Mouse (Mus musculus) kidney, adult 10 weeks (tissue): ENCODE measurements around the gene Bahd1. TPM values are rescaled to one million over a fixed set of nuclear protein-coding genes. Genes with fewer than 3 reads are reported as not detected.

Experiments
- polyA plus RNA-seq: library from polyadenylated mRNA; stranded (reverse); fragments of 350-450 nt; fragmentation: Illumina TruSeq; extraction: RNeasy Lipid Tissue Mini Kit (QIAGEN cat#74804); gene quantifications from one replicate; pipeline ENCODE4 v1.2.3, GENCODE M21; 2014; ENCODE audit warnings: low read depth, low replicate concordance

Gene Bahd1
- 3.3 TPM for polyA plus RNA-seq

GRCm38 (mm10) chr2:118899981-118900825 lies at the start of gene Bahd1:
Gene Bahd1, plus strand, starts transcription at chr2:118900377.

GRCm38 (mm10) chr2:118861454-118862339 lies 38.5 kb upstream of the Bahd1 start, which contains the start of gene Ivd:
Gene Ivd, plus strand, starts transcription at chr2:118861954.

GRCm38 (mm10) chr2:118926361-118926997 lies 26.3 kb downstream of the Bahd1 start, which contains the start of gene Chst14:
Gene Chst14, plus strand, starts transcription at chr2:118926496.

Other genes starting within 250 kb of the Bahd1 start
- gene Pak6, start 237.1 kb upstream of the Bahd1 start, polyA plus RNA-seq, result 3.0 TPM
- not detected for gene Ankrd63, start 196.4 kb upstream of the Bahd1 start, polyA plus RNA-seq
- gene Plcb2, start 171.9 kb upstream of the Bahd1 start, polyA plus RNA-seq, result 0.44 TPM
- 18.8 TPM for gene Inafm2, start 154.6 kb upstream of the Bahd1 start, polyA plus RNA-seq
- gene Ccdc9b, start 137.7 kb upstream of the Bahd1 start, polyA plus RNA-seq, result 1.1 TPM
- not detected for gene Phgr1, start 127.6 kb upstream of the Bahd1 start, polyA plus RNA-seq
- gene Disp2, start 120.7 kb upstream of the Bahd1 start, polyA plus RNA-seq, result not detected
- gene Knstrn, start 86.4 kb upstream of the Bahd1 start, polyA plus RNA-seq, result 0.69 TPM
- gene Ivd, start 38.4 kb upstream of the Bahd1 start, polyA plus RNA-seq, result 94.4 TPM
- 1.2 TPM for gene Chst14, start 26.1 kb downstream of the Bahd1 start, polyA plus RNA-seq
- gene Ccdc32, start 129.0 kb downstream of the Bahd1 start, polyA plus RNA-seq, result 11.6 TPM
- 3.2 TPM for gene Rpusd2, start 134.4 kb downstream of the Bahd1 start, polyA plus RNA-seq
- gene Knl1, start 146.7 kb downstream of the Bahd1 start, polyA plus RNA-seq, result 0.20 TPM
- gene Rad51, start 212.4 kb downstream of the Bahd1 start, polyA plus RNA-seq, result 0.69 TPM